Mouse (Mus musculus) embryonic facial prominence, embryonic 14.5 days (tissue): ENCODE data around the gene Mrpl43. TPM values are rescaled to one million over a fixed set of nuclear protein-coding genes. Genes with fewer than 3 reads are reported as not detected.
A peak's percentile ranks its signal among the peaks of the same experiment; 100 is the strongest.

Source experiments
- ATAC-seq: fragments of 200-750 bp; cut with Nextera tagmentation; 2 replicates; pipeline ENCODE4 v1.8.0; 2017; ENCODE audit warnings: low read depth, moderate number of reproducible peaks, moderate TSS enrichment
- DNase-seq: peaks from one replicate; pipeline ENCODE4 v3.0.0-alpha.2; 2015; ENCODE audit warnings: low spot score
- H3K27ac ChIP-seq: fragments of 300-500 bp; sonication (generic); replicated peaks from 2 replicates; pipeline ENCODE4 v1.5.1; 2014; ENCODE audit warnings: low read depth, mild to moderate bottlenecking, low read length, moderate library complexity
- H3K27me3 ChIP-seq: fragments of 300-500 bp; sonication (generic); replicated peaks from 2 replicates; pipeline ENCODE4 v1.6.1; 2014; ENCODE audit warnings: low read length; ENCODE audit not compliant: control insufficient read depth, insufficient read depth
- H3K36me3 ChIP-seq: fragments of 300-500 bp; sonication (generic); 2 replicates; pipeline ENCODE4 v1.6.1; 2014; ENCODE audit warnings: low read length, mixed read lengths; ENCODE audit not compliant: control insufficient read depth, insufficient read depth
- H3K4me1 ChIP-seq: fragments of 300-500 bp; sonication (generic); 2 replicates; pipeline ENCODE4 v1.6.1; 2014; ENCODE audit warnings: antibody characterized with exemption, low read length; ENCODE audit not compliant: control insufficient read depth, insufficient read depth
- H3K4me2 ChIP-seq: fragments of 300-500 bp; sonication (generic); 2 replicates; pipeline ENCODE4 v1.6.1; 2014; ENCODE audit warnings: low read depth, mild to moderate bottlenecking, low read length, moderate library complexity, mixed read lengths
- H3K4me3 ChIP-seq: fragments of 300-500 bp; sonication (generic); 2 replicates; pipeline ENCODE4 v1.5.1; 2014; ENCODE audit warnings: low read depth, mild to moderate bottlenecking, low read length
- H3K9ac ChIP-seq: fragments of 300-500 bp; sonication (generic); 2 replicates; pipeline ENCODE4 v1.6.1; 2014; ENCODE audit warnings: low read depth, mild to moderate bottlenecking, low read length, moderate library complexity, mixed read lengths
- H3K9me3 ChIP-seq: fragments of 300-500 bp; sonication (generic); 2 replicates; pipeline ENCODE4 v1.6.1; 2016; ENCODE audit warnings: low read length; ENCODE audit not compliant: control insufficient read depth
- WGBS: fragments of 180-500 bp; shearing (Covaris S2); extraction: QIAGEN DNeasy Blood & Tissue Kit; methylation state at CpG from one replicate; pipeline ENCODE4 v1.1.7; 2014; 5-methylcytosine and 5-hydroxymethylcytosine counted together
- polyA plus RNA-seq: library from polyadenylated mRNA; unstranded; fragments of >200 nt; fragmentation: Nextera tagmentation; extraction: Ambion mirVana; gene quantifications from 2 replicates; pipeline ENCODE4 v1.2.1, GENCODE M21; 2014

The Mrpl43 gene
- polyA plus RNA-seq, 1 experiment from 2014 or later: 49.2 TPM

DNA sequence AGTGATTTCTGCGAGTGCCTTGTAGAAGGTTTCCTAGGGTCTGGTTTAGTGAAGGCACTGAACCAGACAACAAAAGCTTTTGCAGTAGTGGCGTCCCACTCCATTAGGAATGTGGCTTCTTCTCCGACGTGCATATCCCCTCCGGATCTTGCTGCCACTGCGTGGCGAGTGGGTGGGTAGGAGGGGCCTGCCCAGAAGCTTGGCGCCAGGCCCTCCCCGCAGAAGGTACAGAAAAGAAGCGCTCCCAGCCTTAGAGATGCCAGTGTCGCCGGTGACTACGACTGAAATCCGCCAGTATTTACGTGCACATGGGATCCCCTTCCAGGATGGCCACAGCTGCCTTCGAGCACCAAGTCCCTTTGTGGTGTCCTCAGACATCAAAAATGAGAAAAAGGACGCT is 779 bp upstream of the Mrpl43 start:
- no peak for ATAC-seq
- Histone ChIP-seq H3K36me3 (peaks cover 55% of the 10 kb centered on the region), H3K27ac (peak overlapping the region; percentile 75)

DNA sequence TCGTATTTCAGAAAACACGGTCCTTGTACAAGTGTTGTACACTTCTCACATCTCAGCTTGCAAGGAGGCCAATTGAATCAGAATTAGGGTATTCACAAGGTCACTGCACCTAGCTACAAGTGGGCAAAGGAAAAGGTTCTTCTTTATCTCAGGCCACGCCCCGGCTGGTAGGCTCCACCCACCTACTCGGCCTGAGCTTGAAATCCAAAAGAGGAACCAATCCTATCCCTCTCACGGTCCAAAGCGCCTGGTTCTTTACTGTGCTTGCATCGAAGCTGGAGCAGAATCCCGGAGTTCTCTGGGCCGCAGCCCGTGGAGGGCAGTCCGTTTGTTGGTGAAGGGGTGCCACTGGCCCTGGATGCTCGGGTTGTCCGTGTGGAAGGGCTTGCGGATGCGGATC is 798 bp downstream of the Mrpl43 start, which contains the start of gene Twnk:
Twnk (plus strand) TSS at position 220 of the 400 bp plus-strand sequence.
- H3K36me3 ChIP-seq: peaks cover 53% of the 10 kb centered on the region
- H3K4me1 ChIP-seq: peaks cover 13% of the 10 kb centered on the region
- peak within 1 kb of the TSS; percentile 82 for H3K9ac ChIP-seq
- ATAC-seq (no peak), DNase-seq (no peak)
- peak within 1 kb of the TSS; percentile 95 for H3K4me2 ChIP-seq
- no peaks in the 10 kb centered on the region for H3K27me3 ChIP-seq
- peak within 1 kb of the TSS; percentile 90 for H3K4me3 ChIP-seq
- WGBS: 13% methylated on average over 16 of the region's 16 CpGs
- H3K27ac ChIP-seq: peak within 1 kb of the TSS; percentile 75
- H3K9me3 ChIP-seq: no peaks in the 10 kb centered on the region

More for the DNA sequence above, 779 bp upstream of the Mrpl43 start:
- Histone ChIP-seq H3K4me1 (peaks cover 13% of the 10 kb centered on the region), H3K4me2 (peak overlapping the region; percentile 95), H3K27me3 (no peaks in the 10 kb centered on the region), H3K4me3 (peak overlapping the region; percentile 90), H3K9me3 (no peaks in the 10 kb centered on the region), H3K9ac (peak overlapping the region; percentile 82)
- no peak for DNase-seq
- 38% methylated on average over 17 of the region's 17 CpGs for WGBS

DNA sequence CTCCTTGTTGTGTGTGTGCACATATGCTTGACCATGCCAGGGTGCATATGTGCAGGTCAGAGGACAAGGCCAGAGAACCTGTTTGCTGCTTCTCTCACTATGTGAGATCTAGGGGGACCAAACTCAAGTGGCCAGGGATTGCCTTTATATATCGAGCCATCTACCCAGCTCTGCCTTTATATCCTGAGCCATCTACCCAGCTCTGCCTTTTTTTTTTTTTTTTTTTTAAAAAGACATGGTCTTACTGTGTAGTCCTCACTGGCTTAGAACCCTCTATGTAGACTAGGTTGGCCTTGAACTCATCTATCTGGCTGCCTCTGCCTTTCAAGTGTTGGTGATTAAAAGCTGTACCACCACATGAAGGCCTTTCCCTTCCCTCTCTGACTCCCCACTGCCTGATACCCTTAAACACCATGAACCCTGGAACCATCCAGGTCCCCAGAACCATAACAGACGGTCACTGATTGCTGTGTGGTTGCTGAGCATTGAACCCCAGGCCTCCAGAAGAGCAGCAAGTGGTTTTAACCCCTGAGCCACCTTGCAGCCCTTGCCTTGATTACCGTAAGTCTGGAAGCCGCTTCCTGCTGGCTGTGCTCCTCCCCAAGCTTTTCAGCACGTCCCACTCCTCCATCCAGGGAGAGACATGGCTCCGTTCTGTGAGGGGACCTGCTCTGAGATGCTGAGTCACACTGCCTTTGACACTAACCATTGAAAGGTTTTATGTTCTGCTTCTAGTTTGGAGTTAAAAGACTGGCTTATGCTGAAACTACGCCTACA is 2.3 kb downstream of the Mrpl43 start:
- H3K4me2 ChIP-seq: no peak overlapping the region
- H3K4me3 ChIP-seq: no peak overlapping the region
- peaks cover 55% of the 10 kb centered on the region for H3K36me3 ChIP-seq
- 90% methylated on average over 7 of the region's 7 CpGs for WGBS
- peaks cover 13% of the 10 kb centered on the region for H3K4me1 ChIP-seq
- no peaks in the 10 kb centered on the region for H3K27me3 ChIP-seq
- DNase-seq (no peak), ATAC-seq (no peak)
- H3K27ac ChIP-seq: no peak overlapping the region
- peak overlapping the region; percentile 2; the same call in 1 of the 2 replicates for H3K9ac ChIP-seq
- H3K9me3 ChIP-seq: no peaks in the 10 kb centered on the region

DNA sequence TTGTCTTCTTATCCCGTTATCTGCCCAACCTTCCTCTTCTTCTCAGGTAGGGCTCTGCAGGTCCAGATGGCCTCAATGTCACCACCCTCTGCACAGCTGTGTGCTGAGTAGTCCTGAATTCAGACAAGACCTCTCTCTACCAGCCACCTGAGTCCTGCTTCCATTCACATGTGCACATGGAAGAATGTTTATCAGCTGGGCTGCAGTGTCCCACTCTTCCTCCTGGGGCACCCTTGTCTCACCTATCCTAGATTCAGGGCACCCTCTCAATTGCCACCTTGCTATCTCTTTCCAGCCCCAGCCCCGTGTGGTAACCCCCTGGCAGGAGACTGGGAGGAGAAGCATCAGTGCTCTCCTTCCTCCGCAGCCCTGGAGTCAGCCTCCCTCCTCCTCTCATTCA is 3.9 kb downstream of the Mrpl43 start:
- no peak overlapping the region for H3K4me3 ChIP-seq
- no peaks in the 10 kb centered on the region for H3K27me3 ChIP-seq
- peaks cover 10% of the 10 kb centered on the region for H3K4me1 ChIP-seq
- no peak for ATAC-seq
- no peak overlapping the region for H3K4me2 ChIP-seq
- no peak overlapping the region for H3K9ac ChIP-seq
- 77% methylated on average over 2 of the region's 3 CpGs for WGBS
- no peak for DNase-seq
- peaks cover 55% of the 10 kb centered on the region for H3K36me3 ChIP-seq
- H3K27ac ChIP-seq: no peak overlapping the region
- no peaks in the 10 kb centered on the region for H3K9me3 ChIP-seq

DNA sequence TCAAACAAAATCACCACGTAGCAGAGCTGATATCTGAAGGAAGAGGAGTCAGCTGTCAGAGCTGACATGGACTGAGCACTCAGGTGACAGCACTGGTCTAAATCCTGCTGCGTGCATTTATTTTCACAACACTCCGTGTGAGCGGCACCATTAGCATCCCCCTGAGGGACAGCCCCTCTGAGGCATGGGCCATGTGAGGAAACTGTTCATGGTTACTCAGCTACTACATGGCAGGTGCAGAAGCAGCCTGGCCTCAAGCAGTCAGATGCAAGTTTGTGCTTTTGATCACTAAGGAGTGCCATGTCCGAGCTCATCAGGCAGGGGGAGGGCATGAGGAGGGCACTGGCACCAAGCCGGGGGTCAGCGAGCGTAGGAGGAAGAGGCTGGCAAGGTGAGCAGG is 6.6 kb downstream of the Mrpl43 start:
- H3K9ac ChIP-seq: no peak overlapping the region
- no peak overlapping the region for H3K4me2 ChIP-seq
- H3K27ac ChIP-seq: no peak overlapping the region
- DNase-seq (no peak), ATAC-seq (no peak)
- H3K27me3 ChIP-seq: no peaks in the 10 kb centered on the region
- H3K4me1 ChIP-seq: no peaks in the 10 kb centered on the region
- H3K36me3 ChIP-seq: peaks cover 55% of the 10 kb centered on the region
- 85% methylated on average over 8 of the region's 8 CpGs for WGBS
- H3K9me3 ChIP-seq: no peaks in the 10 kb centered on the region
- no peak overlapping the region for H3K4me3 ChIP-seq

DNA sequence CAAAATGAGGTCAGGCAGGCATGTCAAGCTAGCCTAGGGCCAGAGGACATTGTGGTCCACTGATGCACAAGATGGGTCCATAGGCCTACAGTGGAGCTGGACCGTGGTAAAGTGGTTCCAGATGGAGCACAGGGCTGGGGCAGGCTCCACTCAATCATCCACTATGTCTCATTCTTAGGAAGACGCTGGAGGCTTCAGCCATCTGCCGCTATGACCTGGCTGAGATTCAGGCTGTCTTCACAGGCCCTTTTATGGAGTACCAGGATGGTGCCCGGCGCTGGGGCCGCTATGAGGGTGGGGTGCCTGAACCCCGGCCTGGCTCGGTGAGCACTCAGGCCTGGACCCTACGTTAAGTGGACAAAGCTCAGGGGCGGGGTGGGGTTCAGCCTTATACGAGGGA is 8.5 kb downstream of the Mrpl43 start:
- H3K27ac ChIP-seq: no peak overlapping the region
- no peaks in the 10 kb centered on the region for H3K27me3 ChIP-seq
- no peak overlapping the region for H3K4me2 ChIP-seq
- peaks cover 43% of the 10 kb centered on the region for H3K36me3 ChIP-seq
- H3K9me3 ChIP-seq: no peaks in the 10 kb centered on the region
- H3K9ac ChIP-seq: no peak overlapping the region
- DNase-seq (no peak), ATAC-seq (no peak)
- H3K4me1 ChIP-seq: no peaks in the 10 kb centered on the region
- no peak overlapping the region for H3K4me3 ChIP-seq
- WGBS: 85% methylated on average over 9 of the region's 11 CpGs

DNA sequence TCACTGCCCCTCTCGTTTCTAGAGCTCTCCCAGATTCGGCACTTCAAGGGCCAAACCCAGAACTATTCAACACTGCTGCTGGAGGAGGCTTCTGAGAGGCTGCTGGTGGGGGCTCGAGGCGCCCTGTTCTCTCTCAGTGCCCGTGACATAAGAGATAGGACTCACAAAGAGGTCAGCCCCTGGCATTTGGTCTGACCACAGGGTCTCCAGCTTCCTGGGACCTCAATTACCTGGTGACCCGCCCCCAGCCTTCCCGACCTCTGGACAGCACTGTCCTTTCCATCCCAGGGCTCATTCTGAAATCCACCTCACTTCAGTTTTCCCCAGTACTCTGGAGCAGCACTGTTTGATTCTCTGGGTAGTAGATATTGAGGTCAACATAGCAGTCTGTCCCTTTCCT is 13.5 kb downstream of the Mrpl43 start:
- 61% methylated on average over 6 of the region's 7 CpGs for WGBS
- Histone ChIP-seq H3K27ac (no peak overlapping the region), H3K4me2 (no peak overlapping the region), H3K4me3 (no peak overlapping the region), H3K36me3 (peaks cover 11% of the 10 kb centered on the region; the same call in 1 of the 2 replicates), H3K27me3 (no peaks in the 10 kb centered on the region), H3K9me3 (no peaks in the 10 kb centered on the region), H3K4me1 (peaks cover 14% of the 10 kb centered on the region), H3K9ac (no peak overlapping the region)
- ATAC-seq (no peak), DNase-seq (no peak)

DNA sequence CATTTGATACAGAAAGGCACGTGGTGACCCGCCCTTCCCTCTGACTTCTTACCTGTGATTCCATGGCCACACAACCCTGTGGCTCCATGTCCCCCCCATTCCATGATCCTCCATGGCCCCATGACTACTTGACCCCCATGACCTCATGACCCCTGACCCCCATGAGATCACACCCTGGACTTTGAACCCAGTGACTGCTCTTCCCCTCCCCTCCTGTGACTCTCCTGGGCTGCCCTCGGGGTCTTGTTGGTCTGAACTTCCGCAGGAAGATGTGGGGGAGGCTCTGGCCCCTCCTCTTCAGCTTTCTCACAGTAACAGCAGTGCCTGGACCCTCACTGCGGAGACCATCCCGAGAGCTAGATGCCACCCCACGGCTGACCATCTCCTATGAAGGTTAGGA is 14.0 kb downstream of the Mrpl43 start:
- H3K9ac ChIP-seq: no peak overlapping the region
- 44% methylated on average over 7 of the region's 7 CpGs for WGBS
- no peak overlapping the region for H3K4me3 ChIP-seq
- ATAC-seq (no peak), DNase-seq (no peak)
- H3K4me2 ChIP-seq: no peak overlapping the region
- no peaks in the 10 kb centered on the region for H3K9me3 ChIP-seq
- H3K27me3 ChIP-seq: no peaks in the 10 kb centered on the region
- peaks cover 14% of the 10 kb centered on the region for H3K4me1 ChIP-seq
- H3K36me3 ChIP-seq: peaks cover 6% of the 10 kb centered on the region; the same call in 1 of the 2 replicates
- no peak overlapping the region for H3K27ac ChIP-seq

DNA sequence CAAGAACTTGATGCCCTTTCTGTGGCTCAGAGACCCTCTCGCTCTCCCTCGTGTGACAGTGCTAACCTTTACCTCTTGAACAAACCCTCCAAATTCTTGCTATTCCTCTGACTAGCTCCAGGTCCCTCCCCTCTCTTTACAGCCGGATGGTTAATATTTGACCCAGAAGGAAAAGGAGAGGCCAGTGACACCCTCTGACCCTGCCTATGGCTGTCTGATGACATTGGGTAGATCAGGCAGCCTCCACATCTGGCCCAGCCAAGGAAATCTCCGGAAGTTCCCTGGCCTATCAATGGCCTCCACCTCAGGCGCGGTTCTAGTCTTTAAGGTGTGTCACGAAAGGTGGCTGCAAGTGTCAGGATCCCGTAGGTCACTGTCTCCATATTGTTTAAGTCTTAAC is 15.2 kb downstream of the Mrpl43 start:
- DNase-seq (no peak), ATAC-seq (no peak)
- Histone ChIP-seq H3K36me3 (peaks cover 6% of the 10 kb centered on the region; the same call in 1 of the 2 replicates), H3K27me3 (no peaks in the 10 kb centered on the region), H3K9ac (no peak overlapping the region), H3K9me3 (no peaks in the 10 kb centered on the region), H3K27ac (no peak overlapping the region), H3K4me2 (peak overlapping the region; percentile 99; the same call in 1 of the 2 replicates), H3K4me3 (no peak overlapping the region), H3K4me1 (peaks cover 14% of the 10 kb centered on the region)
- WGBS: 78% methylated on average over 8 of the region's 8 CpGs
